Mouse (Mus musculus) lung, postnatal 4 days (tissue): ENCODE results near the gene Sf3b1.
"Not testable (repeated sequence)": the region's sequence is repeated elsewhere in the genome, so short reads cannot be mapped to it uniquely, and the experiment has no call there.

Experiments used
- DNase-seq, 2 experiments: peaks; one replicate each; pipeline ENCODE4 v3.0.0; 2021

Gene Sf3b1

DNA sequence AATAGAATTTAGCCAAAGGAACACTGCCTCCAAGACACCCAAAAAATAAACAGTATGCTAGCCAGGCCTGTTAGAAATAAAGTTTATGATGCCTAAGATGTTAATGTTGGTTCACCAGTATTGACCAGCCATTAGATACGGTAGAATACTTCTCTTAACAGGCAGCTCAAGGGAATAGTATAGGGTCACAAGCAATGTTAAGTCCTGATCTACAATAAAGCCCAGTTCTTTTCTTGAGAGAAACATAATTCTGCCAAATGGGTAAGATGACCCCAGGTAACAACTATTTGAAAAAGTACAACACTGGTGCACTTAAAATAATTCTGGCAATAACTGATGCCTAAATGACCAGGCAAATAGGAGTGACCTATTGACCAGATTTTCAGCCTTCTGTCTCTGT is 685 bp upstream of the Sf3b1 start:
- no peak for DNase-seq

DNA sequence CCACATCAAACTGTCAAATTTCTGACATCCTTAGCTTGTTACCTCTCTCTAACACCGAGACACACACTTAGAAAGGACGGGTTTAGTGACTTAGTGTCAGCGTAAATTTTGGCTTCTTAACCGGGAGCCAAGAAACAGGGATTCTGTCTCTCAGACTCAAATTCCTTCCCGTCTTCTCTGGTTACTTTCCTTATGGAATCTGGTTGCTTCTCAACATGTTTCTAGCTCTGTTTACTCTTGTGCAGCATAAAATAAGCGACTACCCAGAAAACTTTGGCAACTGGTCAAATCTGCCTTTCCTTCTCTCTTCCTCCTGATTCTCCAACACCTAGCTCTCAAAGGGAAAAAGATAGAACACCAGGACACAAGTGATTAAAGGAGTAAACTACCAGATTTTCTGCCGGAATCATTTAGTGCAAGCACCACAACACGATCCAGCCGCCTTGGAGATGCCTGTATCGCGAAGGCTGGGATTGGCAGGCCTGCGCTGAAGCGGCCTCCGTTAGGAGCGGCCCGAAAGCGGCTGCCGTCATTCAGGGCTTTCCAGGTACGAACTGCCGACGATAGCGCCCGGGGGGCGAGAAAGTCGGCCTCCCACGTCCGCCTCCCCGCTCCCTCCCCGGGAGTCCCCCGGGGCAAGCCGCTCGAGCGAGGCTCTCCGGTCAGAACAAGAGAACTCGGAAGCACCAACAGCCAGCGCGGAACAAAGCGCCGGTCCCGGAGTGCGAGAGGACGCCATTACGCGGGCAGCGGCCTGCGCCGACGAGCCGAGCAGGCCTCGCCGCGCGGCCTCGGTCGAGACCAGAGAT is 633 bp downstream of the Sf3b1 start:
- DNase-seq = no peak

DNA sequence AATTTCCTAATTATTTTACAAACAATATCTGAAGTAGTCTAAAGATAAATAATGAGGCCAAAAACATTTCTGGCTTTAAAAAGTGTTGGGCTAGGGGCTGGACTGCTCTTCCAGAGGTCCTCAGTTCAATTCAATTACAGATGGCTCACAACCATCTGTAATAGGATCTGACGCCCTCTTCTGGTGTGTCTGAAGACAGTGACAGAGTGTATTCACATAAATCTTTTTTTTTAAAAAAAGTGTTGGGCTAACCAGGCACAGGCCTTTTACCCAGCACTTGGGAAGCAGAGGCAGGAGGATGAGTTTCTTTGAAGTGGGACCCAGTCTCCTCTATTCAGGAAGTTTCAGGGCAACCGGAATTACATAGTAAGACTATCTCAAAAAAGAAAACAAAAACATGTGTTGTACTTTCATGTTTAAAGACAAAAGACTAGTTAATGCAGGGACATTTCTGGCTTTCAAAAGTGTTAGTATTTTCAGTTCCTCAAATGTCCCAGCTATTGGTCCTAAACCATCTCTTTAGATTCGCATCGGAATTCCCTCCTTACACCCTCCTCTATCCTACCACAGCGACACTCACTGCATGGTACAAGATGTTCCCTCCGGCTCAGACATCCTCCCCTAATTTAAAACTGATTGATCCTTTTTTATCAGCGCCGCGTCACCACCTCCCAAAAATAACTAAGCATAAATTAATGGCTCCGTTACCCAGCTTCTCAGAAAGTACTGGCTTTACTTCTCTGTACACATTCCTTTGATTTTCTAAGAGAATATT is 1.4 kb downstream of the Sf3b1 start:
- no peak for DNase-seq

DNA sequence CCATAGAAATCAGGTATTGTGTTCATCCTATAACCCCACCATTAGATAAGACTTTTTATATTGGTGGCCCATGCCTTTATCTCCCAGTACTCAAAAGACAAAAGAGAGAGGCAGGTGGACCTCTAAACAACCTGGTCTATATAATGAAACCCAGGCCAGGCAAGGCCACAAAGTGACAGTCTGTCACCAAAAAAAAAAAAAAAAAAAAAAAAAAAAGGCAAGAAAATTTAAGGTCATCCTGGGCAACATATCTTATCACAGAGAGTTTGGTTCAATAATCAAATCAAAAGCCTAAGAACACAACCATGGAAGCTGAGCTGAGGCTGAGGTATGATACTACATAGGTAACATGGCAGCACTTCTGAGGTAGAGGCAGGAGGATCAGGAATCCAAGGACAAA is 5.4 kb downstream of the Sf3b1 start:
- DNase-seq = no peak

DNA sequence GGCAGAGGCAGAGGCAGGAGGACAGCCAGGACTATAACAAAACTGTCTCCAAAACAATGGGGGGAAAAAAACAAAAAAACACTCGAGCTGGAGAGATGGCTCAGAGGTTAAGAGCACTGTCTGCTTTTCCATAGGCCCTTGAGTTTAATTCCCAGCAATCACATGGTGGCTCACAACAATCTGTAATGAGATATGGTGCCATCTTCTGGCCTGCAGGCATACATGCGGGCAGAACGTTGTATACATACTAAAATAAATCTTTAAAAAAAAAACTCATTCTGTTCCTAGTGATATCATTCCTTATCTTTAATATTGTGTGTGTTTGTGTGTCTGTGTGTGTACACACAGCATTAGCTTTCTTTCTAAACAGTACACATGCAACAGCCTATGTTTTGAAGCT is 14.8 kb downstream of the Sf3b1 start:
- no peak for DNase-seq

GRCm38 (mm10) chr1:55008313-55008712 is 19.0 kb downstream of the Sf3b1 start:
- not testable (repeated sequence) for DNase-seq

DNA sequence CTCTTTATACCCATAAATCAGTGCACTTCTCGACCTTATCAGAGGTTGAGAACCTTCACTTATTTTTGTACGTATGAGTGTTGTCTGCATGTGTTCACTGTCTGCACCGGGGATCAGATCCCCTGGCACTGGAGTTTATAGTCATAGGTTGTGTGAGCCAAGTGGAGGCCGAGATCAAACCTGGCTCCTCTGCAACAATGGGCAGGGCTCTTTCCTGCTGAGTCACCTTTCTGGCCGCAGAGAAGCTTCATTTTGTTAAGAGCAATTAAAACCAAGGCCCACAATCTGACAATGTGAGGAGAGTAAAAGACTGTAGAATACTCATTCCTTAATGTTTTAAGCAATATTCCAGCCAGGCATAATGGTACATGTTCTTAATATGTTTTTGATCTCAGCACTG is 33.7 kb downstream of the Sf3b1 start:
- no peak for DNase-seq

GRCm38 (mm10) chr1:54986248-54986647 is 41.0 kb downstream of the Sf3b1 start:
- DNase-seq = no peak

GRCm38 (mm10) chr1:54985831-54986230 is 41.5 kb downstream of the Sf3b1 start:
- no peak for DNase-seq

DNA sequence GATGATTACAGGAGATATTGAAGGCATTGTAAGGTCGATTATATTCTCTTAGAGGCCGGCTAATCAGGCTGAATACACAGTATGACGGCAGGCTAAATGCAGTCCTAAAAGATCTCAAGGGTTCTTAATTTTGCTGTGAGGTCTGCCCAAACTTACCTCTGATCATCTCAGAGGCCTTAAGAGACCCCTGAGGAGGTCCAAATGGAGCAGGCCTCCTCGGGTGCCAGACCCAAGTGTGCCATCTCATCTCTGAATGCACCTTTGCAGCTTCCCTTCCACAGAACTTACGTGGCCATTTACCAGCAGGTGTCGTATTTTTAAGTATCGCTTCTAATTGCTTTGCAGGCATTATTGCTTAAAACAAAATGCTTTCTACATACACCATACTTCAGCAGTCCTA is 43.1 kb downstream of the Sf3b1 start:
- DNase-seq = no peak

DNA sequence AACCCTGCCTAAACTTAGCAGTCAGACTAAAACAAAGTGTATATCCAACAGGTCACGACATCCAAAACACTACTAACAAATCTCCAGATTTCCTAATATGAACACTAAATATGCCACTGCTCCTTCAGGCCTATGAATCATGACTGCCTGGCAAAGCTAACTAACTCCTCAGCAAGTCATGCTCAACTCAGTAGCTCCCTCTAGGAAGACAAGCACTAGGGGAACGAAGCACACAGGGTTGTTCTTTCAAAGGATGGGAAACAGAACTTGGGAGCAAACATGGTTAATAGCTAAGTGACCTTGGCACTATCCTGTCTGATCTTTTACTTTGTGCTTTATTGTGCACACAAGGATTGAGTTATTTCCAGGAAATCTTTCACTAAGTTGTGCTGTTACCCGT is 43.9 kb downstream of the Sf3b1 start:
- DNase-seq = no peak

DNA sequence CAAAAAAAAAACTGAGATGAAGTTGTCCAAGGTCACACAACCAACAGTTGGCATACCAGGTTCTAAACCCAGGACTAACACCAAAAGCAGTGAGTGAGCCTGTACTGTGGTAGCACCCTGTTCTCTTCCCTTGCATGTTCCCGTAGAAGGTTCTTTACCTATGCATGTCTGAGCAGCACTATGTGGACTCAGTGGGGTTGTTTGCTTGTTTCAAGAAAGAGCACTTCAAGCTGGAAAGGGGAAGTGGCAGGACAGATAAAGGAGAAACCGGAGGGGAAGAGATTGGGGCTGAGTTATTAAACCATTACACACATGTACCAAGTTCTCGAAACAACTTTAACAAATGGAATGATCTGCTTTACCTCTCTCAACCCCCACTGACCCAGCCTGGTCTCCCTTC is 44.6 kb downstream of the Sf3b1 start:
- DNase-seq = no peak

DNA sequence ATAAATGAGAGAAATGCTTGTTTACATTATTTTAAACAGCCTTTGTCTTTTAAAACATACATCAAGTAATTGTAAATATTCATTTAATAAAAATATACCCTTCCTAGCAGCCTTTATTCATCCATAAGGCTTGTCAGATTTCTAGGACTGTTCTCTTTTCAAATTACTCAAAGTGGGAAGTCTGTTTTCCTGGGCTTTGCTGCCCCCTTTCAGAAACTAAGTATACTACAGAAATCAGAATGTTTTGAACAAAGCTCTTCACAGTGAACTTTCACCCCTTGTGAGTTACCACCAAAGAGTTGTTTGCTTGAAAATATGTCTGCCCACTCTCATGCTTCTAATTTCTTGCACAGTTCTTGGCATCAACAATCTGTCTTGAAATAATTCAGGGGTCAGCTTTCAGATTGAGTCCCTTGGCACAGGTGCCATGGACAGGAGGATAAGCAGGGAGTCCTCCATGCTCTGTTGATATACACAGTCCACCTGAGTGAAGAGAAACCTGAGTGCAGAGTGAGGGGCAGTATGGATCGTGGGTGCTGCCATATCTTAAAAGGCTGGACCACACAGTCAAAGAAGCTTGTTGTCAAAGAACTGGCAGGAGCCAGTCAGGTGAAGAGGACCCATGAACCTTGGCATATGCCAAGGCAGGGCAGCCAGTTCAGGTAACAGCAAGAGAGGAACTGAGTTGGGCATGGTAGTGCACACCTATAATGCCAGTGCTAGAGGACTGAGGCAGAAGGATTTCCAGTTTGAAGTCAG is 47.9 kb downstream of the Sf3b1 start:
- DNase-seq = no peak

DNA sequence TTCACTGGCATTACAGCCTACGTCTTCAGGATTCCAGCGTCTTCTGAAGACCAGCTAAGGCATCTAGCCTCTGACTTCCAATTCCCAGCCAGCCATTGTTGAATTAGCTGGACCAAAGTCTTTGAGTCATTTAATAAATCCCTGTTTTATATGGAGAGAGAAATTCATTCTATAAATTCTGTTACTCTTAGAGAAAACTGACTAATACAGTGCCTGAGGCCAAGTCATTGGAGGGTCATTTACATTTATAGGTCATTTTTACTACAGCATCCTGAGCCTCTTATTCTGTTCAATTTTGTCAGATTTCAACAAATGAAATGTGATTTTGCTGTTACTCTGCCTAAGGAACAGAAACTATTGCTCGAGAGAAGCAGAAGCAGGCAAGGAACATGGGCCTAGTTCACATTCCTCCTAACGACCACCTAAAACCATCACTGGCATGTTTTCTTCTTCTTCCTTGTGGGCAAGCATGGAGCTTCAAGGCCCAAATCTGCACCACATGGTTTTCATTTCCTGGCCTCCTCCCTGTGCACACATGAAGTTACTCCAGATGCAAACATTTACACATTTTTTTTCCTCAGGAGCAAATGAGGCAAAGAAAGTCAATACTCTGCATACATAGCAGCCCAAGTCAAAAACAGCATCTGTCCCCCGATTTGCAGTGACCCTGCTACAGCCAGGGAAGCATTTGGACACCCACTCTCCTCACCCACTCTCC is 55.4 kb downstream of the Sf3b1 start:
- DNase-seq = no peak

DNA sequence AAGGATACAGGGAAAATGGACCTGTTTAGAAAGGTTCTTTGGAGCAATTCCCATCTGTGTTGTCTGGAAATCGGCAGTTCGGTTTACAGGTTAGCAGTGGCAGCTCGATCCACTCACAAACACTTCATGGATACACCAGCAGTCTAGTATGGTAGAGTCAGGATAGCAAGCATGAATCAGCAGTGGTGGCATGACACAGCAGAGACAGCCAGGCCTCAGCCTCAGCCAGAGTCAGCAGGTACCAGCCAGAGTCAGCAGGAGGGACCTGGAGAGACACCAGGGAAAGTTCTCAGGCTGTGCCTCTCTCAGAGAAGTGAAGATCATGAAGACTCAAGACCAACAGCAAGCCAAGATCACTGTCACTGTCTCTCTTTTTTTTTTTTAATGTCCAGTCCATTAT is 60.4 kb downstream of the Sf3b1 start:
- DNase-seq = no peak

GRCm38 (mm10) chr1:54965159-54965995 is 61.9 kb downstream of the Sf3b1 start:
- no peak for DNase-seq

DNA sequence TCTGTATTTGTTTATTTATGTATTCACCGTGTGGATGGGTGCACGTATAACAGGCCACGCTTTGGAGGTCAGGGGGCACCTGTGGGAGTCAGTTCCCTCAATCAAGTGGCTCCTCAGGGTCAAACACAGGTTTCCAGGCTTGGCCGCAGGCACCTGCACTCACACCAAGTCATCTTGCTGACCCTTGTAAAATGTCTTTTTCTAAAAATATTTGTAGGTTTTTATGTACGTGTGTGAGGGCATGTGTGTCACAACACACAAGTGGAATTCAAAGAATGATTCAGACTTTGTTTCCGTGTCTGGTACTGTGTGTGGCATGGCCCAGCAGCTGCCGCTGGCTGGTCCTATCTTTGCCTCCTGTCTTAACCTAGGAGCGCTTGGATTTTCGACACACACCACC is 65.6 kb downstream of the Sf3b1 start:
- no peak for DNase-seq

GRCm38 (mm10) chr1:54960613-54961165 is 66.6 kb downstream of the Sf3b1 start:
- DNase-seq = no peak

GRCm38 (mm10) chr1:54958525-54958924 is 68.8 kb downstream of the Sf3b1 start:
- DNase-seq = no peak

DNA sequence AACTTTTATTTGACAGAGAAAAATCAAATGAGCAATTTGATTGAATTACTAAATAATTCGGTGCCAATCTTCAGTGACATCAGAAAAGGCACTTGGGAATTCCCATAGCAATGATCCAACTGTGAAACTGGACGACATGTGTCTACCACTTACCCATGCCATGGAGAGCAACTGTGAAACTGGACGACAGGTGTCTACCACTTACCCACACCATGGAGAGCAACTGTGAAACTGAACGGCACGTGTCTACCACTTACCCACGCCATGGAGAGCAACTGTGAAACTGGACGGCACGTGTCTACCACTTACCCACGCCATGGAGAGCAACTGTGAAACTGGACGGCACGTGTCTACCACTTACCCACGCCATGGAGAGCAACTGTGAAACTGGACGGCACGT is 70.3 kb downstream of the Sf3b1 start:
- DNase-seq = not testable (repeated sequence)

DNA sequence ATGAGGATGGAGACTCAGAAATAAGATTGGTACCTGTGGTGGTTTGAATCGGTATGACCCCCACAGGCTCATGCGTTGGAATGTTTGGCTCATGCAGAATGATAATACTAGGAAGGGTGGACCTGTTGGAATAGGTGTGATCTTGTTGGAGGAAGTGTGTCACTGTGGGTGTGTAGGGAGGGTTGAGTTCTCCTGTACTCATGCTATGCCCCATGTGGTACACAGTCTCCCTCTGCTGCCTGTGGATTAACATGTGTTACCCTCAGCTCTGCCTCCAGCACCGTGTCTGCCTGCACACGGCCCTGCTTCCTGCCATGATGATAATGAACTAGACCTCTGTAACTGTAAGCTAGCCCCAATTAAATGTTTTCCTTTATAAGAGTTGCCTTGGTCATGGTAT is 72.4 kb downstream of the Sf3b1 start:
- no peak for DNase-seq

- no peak for DNase-seq
Measured at GRCm38 (mm10) chr1:54944648-54945047, 82.6 kb downstream of the Sf3b1 start.
